Mouse (Mus musculus): ENCODE results near the gene Adamts8. TPM values are rescaled to one million over a fixed set of nuclear protein-coding genes. Genes with fewer than 3 reads are reported as not detected.

Adamts8 gene
- total RNA-seq, 2 experiments from 2014 or later: 4.0 to 4.6 TPM

- DNase-seq (ENCODE audit: low spot score in 2 of 2): no peak
- no peak overlapping the region for H3K27ac ChIP-seq
- TF ChIP-seq CTCF (conservative IDR thresholded peaks at IDR 0.05): no peak
- H3K4me3 ChIP-seq: no peak overlapping the region
These were observed 30.2 kb upstream of the Adamts8 start for GRCm38 (mm10) chr9:30912161-30912560.

- no peak overlapping the region for H3K4me3 ChIP-seq
- H3K27ac ChIP-seq: no peak overlapping the region
- no peak for DNase-seq (ENCODE audit: low spot score in 2 of 2)
- no peak for TF ChIP-seq CTCF (conservative IDR thresholded peaks at IDR 0.05)
These were observed 28.9 kb upstream of the Adamts8 start for GRCm38 (mm10) chr9:30913429-30913828.

DNA sequence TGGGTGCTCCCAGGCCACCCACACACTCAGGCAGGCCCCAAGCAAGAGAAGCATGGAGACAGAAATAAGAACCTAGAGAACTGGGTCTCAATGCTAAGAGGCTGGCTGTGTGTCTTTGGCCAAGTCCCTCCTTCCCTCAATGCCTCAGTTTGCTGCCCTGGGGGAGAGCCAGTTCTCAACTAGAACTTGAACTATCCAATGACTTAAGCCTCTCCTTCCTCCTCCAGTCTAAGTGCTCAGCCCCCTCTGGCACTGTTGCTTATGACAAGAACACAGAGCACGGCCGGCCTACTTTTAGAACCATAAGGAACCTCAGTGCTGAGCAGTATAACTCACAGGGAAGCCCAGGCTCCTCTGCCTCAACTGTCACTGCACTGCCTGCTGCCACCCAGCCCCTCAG, 28.1 kb upstream of the Adamts8 start:
- TF ChIP-seq CTCF (conservative IDR thresholded peaks at IDR 0.05): no peak
- DNase-seq (ENCODE audit: low spot score in 2 of 2): no peak
- Histone ChIP-seq H3K4me3 (no peak overlapping the region), H3K27ac (no peak overlapping the region)

DNA sequence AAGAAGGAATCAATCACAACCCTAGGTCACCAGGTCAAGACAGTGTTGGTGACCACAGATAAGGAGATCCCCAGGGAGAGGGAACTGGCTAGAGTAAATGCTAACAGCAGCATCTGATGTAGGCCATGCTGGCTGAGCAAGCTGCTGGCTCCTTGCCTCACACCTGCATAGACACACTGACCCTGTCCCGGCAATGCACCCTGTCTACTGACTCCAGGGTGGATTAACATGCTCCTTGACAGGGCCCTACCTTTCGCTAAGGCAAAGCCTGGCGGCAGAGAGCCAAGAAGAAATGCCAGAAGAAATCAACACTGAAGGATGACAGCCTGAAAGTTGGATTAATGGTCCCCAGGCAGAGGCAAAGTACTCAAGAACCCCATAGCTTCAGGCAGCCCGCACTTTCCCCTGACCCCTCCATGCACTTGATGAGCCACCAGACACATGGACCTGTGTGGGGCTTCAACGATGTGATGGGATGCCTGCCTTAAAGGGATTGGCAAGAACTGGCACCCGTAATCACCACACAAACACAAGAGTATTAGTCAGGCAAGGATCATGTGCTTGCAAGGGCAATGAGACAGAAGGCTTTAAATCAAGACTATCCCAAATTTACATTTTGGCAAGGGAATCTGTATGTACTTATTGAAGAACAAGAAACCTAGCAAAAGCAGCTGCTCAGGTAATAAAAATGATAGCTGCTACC, 25.9 kb upstream of the Adamts8 start:
- Histone ChIP-seq H3K4me3 (no peak overlapping the region), H3K27ac (no peak overlapping the region)
- no peak for TF ChIP-seq CTCF (conservative IDR thresholded peaks at IDR 0.05)
- no peak for DNase-seq (ENCODE audit: low spot score in 2 of 2)

DNA sequence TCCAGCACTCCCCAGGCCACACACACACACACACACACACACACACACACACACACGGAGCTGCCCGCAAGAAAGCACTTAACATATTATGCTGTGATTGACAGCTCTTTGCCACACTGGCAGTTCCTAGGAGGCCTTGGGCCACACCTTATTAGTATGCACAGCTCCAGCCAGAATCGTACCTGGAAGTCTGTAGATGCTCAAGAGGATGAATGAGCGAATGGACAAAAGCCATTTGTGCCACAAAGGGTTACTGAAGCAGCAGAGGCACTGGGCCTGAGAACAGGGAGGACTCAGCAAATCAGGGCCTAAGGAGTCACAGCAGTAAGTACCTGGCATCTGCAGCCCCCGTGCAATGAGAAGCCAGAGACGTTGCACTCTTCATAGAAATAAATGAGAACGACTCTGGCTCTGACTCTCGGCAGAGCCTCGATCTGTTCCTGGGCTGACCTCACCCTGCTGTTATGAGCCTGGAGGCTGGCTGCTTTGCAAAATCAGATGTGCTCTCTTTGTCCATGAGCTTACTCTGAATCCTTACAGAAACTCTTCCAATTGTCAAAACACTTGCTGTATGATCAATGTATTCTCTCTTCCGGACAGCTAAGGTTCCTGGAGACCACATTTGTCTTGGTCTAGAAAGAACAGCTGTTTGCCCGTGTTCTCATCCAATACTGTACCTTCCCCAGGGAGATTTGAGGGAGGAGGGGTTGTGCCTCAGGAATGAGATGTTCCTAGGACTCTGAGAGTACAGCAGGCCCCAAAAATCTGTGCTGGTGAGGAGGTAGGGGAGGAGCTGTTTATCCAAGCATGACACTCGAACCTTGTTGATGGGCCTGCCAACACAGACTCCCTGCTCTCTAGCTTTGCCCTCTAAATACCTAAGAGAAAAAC, 23.7 kb upstream of the Adamts8 start:
- TF ChIP-seq CTCF (conservative IDR thresholded peaks at IDR 0.05): no peak
- H3K4me3 ChIP-seq: no peak overlapping the region
- no peak overlapping the region for H3K27ac ChIP-seq
- DNase-seq (ENCODE audit: low spot score in 2 of 2): no peak

GRCm38 (mm10) chr9:30919686-30920085, 22.7 kb upstream of the Adamts8 start:
- no peak for TF ChIP-seq CTCF (conservative IDR thresholded peaks at IDR 0.05)
- H3K4me3 ChIP-seq: no peak overlapping the region

GRCm38 (mm10) chr9:30920736-30921135, 21.6 kb upstream of the Adamts8 start:
- TF ChIP-seq CTCF (conservative IDR thresholded peaks at IDR 0.05): peak; percentile 75
- Histone ChIP-seq H3K27ac (no peak overlapping the region), H3K4me3 (peak overlapping the region; percentile 64; the same call in 1 of the 2 replicates)
- peak in 1 of 2 experiments; percentile 53 for DNase-seq (ENCODE audit: low spot score in 2 of 2)

More at GRCm38 (mm10) chr9:30919686-30920085, 22.7 kb upstream of the Adamts8 start:
- H3K27ac ChIP-seq: no peak overlapping the region
- DNase-seq (ENCODE audit: low spot score in 2 of 2): no peak

GRCm38 (mm10) chr9:30921261-30922103, 20.9 kb upstream of the Adamts8 start:
- H3K4me3 ChIP-seq: peak overlapping the region; percentile 64
- H3K27ac ChIP-seq: peak overlapping the region; percentile 61
- no peak for TF ChIP-seq CTCF (conservative IDR thresholded peaks at IDR 0.05)
- DNase-seq (ENCODE audit: low spot score in 2 of 2): no peak

DNA sequence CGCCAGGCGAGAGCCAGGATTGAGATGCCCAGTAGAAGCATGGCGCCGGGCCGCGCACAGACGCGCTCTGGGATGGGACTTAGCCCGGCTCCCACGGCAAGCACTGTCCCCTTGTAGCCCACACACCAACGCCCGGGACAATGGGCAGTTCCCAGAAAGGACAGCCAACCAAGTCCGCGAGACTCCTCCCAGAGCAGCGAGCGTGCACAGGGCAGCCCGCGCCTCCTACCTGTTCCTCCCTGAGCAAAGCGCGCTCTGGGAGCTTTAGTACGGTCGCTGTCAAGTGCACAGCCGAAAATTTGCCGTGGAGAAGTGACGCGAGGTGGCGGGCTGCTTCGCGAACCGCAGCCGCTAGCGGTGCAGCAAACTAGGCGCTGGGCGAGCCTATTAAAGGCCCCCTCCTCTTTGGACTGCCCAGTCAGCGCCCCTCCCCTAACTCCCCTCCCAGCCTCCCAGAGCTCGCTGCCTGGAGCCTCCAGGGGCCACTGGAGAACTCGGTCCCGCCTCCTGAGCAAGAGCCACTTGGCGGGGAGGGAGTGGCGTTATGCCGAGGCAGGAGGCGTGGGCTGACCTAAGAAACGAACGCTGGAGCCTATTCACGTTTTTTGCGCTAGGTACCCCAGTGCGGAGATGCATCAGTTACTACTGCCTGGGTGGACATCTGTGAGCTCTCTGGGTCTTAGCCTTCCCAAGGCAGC, 20.0 kb upstream of the Adamts8 start, which contains the start of gene Adamts15:
Gene Adamts15, minus strand, starts transcription at position 256 of the 698 bp plus-strand sequence.
- peak within 1 kb of the TSS; percentile 61 for H3K27ac ChIP-seq
- TF ChIP-seq CTCF (conservative IDR thresholded peaks at IDR 0.05): peak; percentile 46
- peak in 1 of 2 experiments; percentile 17 for DNase-seq (ENCODE audit: low spot score in 2 of 2)
- H3K4me3 ChIP-seq: peak within 1 kb of the TSS; percentile 64

GRCm38 (mm10) chr9:30928759-30929158, 13.6 kb upstream of the Adamts8 start:
- TF ChIP-seq CTCF (conservative IDR thresholded peaks at IDR 0.05): no peak
- Histone ChIP-seq H3K27ac (no peak overlapping the region), H3K4me3 (no peak overlapping the region)
- DNase-seq (ENCODE audit: low spot score in 2 of 2): no peak

DNA sequence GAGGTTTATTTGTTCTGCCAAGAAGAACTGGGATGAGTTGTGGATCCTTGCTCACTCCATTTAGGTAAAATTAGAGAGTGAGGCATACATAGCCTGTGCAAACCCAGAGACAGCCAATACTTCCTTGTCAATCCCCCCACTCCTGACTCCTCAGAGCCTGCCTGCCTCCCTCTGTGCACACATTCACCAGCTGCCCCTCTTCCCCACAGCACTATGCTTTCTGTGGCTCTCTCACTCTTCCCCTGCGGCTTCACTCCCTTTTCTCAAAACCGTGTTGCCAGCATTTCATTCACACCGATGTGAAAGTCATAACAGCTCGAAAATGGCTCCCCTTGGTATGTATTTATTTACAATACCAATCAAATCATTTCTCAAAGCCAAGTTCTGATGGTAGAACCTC, 10.0 kb upstream of the Adamts8 start:
- Histone ChIP-seq H3K4me3 (no peak overlapping the region), H3K27ac (no peak overlapping the region)
- no peak for DNase-seq (ENCODE audit: low spot score in 2 of 2)
- no peak for TF ChIP-seq CTCF (conservative IDR thresholded peaks at IDR 0.05)

GRCm38 (mm10) chr9:30934827-30935226, 7.5 kb upstream of the Adamts8 start:
- no peak overlapping the region for H3K27ac ChIP-seq
- TF ChIP-seq CTCF (conservative IDR thresholded peaks at IDR 0.05): no peak
- no peak overlapping the region for H3K4me3 ChIP-seq
- no peak for DNase-seq (ENCODE audit: low spot score in 2 of 2)

Measured in layer of hippocampus, adult 2 months (tissue).